Mouse (Mus musculus) CH12.LX (cell line): ENCODE data around the gene Pycr2.
"Not testable (repeated sequence)": the region's sequence is repeated elsewhere in the genome, so short reads cannot be mapped to it uniquely, and the experiment has no call there.

ENCODE experiments used
- CTCF ChIP-seq, 2 experiments: IDR thresholded peaks in 1 of 2; conservative IDR thresholded peaks in 1 of 2; 2 replicates each; pipeline ENCODE4 v1.5.1; 2011 to 2012; ENCODE audit warnings: low read depth in 2 of 2, low read length in 2 of 2, improper control_type of control experiment in 1 of 2, inconsistent platforms in 1 of 2, mild to moderate bottlenecking in 1 of 2, moderate library complexity in 1 of 2
- ELF1 ChIP-seq: IDR thresholded peaks from 2 replicates; pipeline ENCODE4 v1.6.1; 2014; ENCODE audit warnings: low read depth, mild to moderate bottlenecking, inconsistent platforms, low read length, improper control_type of control experiment
- EP300 ChIP-seq: IDR thresholded peaks from 2 replicates; pipeline ENCODE4 v1.6.1; 2011; ENCODE audit warnings: low read length, improper control_type of control experiment
- MAX ChIP-seq: IDR thresholded peaks from 2 replicates; pipeline ENCODE4 v1.6.1; 2011; ENCODE audit warnings: low read length, improper control_type of control experiment
- MYC ChIP-seq: IDR thresholded peaks from 2 replicates; pipeline ENCODE4 v1.6.1; 2011; ENCODE audit warnings: low read depth, mild to moderate bottlenecking, improper control_type of control experiment, low read length
- RAD21 ChIP-seq: IDR thresholded peaks from 2 replicates; pipeline ENCODE4 v1.6.1; 2011; ENCODE audit warnings: low read depth, mild to moderate bottlenecking, low read length, improper control_type of control experiment, moderate library complexity
- SMC3 ChIP-seq: IDR thresholded peaks from 2 replicates; pipeline ENCODE4 v1.6.1; 2011; ENCODE audit warnings: low read depth, low read length, improper control_type of control experiment
- TBP ChIP-seq: conservative IDR thresholded peaks from 2 replicates; pipeline ENCODE4 v1.6.1; 2011; ENCODE audit warnings: low read depth, low read length, improper control_type of control experiment
- UBTF ChIP-seq: IDR thresholded peaks from 2 replicates; pipeline ENCODE4 v1.6.1; 2012; ENCODE audit warnings: low read depth, mild to moderate bottlenecking, inconsistent platforms, low read length, improper control_type of control experiment, moderate library complexity

DNA sequence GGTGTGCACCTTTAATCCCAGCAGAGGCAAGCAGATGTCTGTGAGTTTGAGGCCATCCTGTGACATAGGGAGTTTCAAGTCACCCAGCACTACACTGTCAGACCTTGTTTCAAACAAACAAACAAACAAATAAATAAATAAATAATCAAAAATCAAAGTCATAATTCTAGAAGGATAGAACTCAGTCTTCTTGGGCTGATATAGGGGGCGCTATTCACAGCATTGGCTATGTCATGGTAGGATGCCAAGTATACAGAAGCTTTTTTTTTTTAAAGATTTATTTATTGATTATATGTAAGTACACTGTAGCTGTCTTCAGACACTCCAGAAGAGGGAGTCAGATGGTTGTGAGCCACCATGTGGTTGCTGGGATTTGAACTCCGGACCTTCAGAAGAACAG is 34.7 kb downstream of the Pycr2 start:
- not testable (repeated sequence) for TF ChIP-seq RAD21, MYC, UBTF, EP300, ELF1, SMC3, TBP, MAX
- peak in 1 of 2 experiments; percentile 21; a peak in 1 of 4 replicates for TF ChIP-seq CTCF (conservative IDR thresholded peaks at IDR 0.05 in 1 of 2, IDR thresholded peaks at IDR 0.05 in 1 of 2; ENCODE audit: low read depth in 2 of 2, low read length in 2 of 2)
